Mouse (Mus musculus) thymus, adult 2 months (tissue): ENCODE measurements at regions not wholly inside any gene's neighbourhood (a gene's known extent, or its start where the extent isn't known, plus 50 kb on each side); places are given as distances from the start of the nearest gene placed in this dataset.

Experiments used
- CTCF ChIP-seq: fragments of 200-500 bp; IDR thresholded peaks from 2 replicates; pipeline ENCODE4 v1.5.1; 2012; ENCODE audit warnings: mild to moderate bottlenecking, control low read depth, low read length, moderate library complexity, borderline replicate concordance; ENCODE audit not compliant: control insufficient read depth, poor library complexity, insufficient read depth; ENCODE audit errors: extremely low read depth
- POLR2A ChIP-seq: fragments of 200-500 bp; IDR thresholded peaks from 2 replicates; pipeline ENCODE4 v1.6.1; 2012; ENCODE audit warnings: mild to moderate bottlenecking, low read length, control low read depth, moderate library complexity; ENCODE audit not compliant: control insufficient read depth, poor library complexity, insufficient read depth; ENCODE audit errors: extremely low read depth

GRCm38 (mm10) chr10:9495143-9495651 is 179.8 kb downstream of the Samd5 start:
- TF ChIP-seq CTCF (no peak), POLR2A (no peak)
